In the genomic region with DNA sequence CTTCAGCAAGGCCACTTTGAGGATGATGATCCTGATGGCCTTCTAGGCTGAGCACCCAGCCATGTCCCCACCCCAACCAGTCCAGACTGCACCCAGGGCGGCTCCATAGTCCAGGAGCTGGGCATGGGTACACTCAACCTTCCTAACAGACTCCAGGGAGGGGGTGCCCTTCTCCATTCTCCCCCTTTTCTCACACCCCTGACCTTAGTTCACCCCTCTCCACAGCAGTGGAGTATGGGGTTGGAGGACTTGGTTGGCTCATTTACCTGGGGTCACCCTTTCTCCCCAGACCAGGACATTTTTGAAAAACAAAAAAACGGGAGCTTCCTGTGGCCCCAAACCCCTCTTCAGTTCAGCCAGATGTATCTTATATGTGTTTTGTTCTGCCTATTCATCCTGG, we compare ENCODE assay signal across 10 mouse cellular contexts. TPM values are rescaled to one million over a fixed set of nuclear protein-coding genes. Genes with fewer than 3 reads are reported as not detected.
DNase-seq lines count a peak whose midpoint lies in the region; ATAC-seq and TF ChIP-seq lines count a peak whose summit lies in the region.
"Had no signal": no experiment of that assay in that cellular context is flagged by ENCODE, and none has a peak within 500 bp of the region (broad histone marks: within the 10 kb centered on the region; RNA-seq: fewer than 3 reads in every experiment).

No protein-coding gene starts in this region.

- intact Hi-C loops in heart, postnatal 25 days (cut with DNase I), result no loop called here
- intact Hi-C loops in left cerebral cortex, postnatal 36 days (cut with DNase I), result loop anchor here (5.0 kb wide), 1 partner anchor 98 kb away; a partner anchor contains a TSS
- intact Hi-C loops in left cerebral cortex, postnatal 4 days (cut with DNase I), result no loop called here

- peak overlapping the region; percentile 83; the same call in 1 of the 2 replicates for H3K4me3 ChIP-seq in heart, embryonic 13.5 days
- H3K4me3 ChIP-seq in stomach, embryonic 14.5 days (ENCODE audit: low read depth, low read length), result 0 out of 2 replicates have a peak overlapping the region, but pooled peaks have one; percentile 72
- H3K4me3 ChIP-seq in stomach, postnatal 0 days (ENCODE audit: low read depth, low read length), result no peak overlapping the region
- peak overlapping the region; percentile 76 for H3K4me3 ChIP-seq in limb, embryonic 11.5 days (ENCODE audit: low read depth, low read length)
- no peak overlapping the region for H3K4me3 ChIP-seq in stomach, embryonic 15.5 days (replicated peaks)

- TF ChIP-seq EP300 in stomach, postnatal 0 days (optimal IDR thresholded peaks at IDR 0.05), result no peak

- H3K9ac ChIP-seq in heart, embryonic 13.5 days, result peak overlapping the region; percentile 93
- no peak overlapping the region; the same call in 1 of the 2 replicates for H3K9ac ChIP-seq in stomach, embryonic 14.5 days (replicated peaks; ENCODE audit: low read depth, low read length)
- no peak overlapping the region for H3K9ac ChIP-seq in stomach, postnatal 0 days (ENCODE audit: low read length)
- H3K9ac ChIP-seq in limb, embryonic 11.5 days (ENCODE audit: low read length), result 0 out of 2 replicates have a peak overlapping the region, but pooled peaks have one; percentile 12
- H3K9ac ChIP-seq in stomach, embryonic 15.5 days, result no peak overlapping the region

- WGBS in heart, embryonic 13.5 days, result 90% methylated on average over 2 of the region's 2 CpGs
- WGBS in stomach, embryonic 14.5 days, result 82% methylated on average over 2 of the region's 2 CpGs
- 95% methylated on average over 2 of the region's 2 CpGs for WGBS in stomach, postnatal 0 days
- 92% methylated on average over 2 of the region's 2 CpGs for WGBS in limb, embryonic 11.5 days
- 85% methylated on average over 2 of the region's 2 CpGs for WGBS in stomach, embryonic 15.5 days

- peaks cover 42% of the 10 kb centered on the region for H3K36me3 ChIP-seq in heart, embryonic 13.5 days
- peaks cover 23% of the 10 kb centered on the region; the same call in 1 of the 2 replicates for H3K36me3 ChIP-seq in stomach, embryonic 14.5 days (ENCODE audit: control insufficient read depth, insufficient read depth, low read length)
- H3K36me3 ChIP-seq in stomach, postnatal 0 days (ENCODE audit: control insufficient read depth, insufficient read depth, low read length), result peaks cover 5% of the 10 kb centered on the region; the same call in 1 of the 2 replicates
- H3K36me3 ChIP-seq in limb, embryonic 11.5 days (ENCODE audit: control insufficient read depth, insufficient read depth, low read length), result peaks cover 5% of the 10 kb centered on the region; the same call in 1 of the 2 replicates
- H3K36me3 ChIP-seq in stomach, embryonic 15.5 days, result peaks cover 20% of the 10 kb centered on the region

- no peak overlapping the region for H3K27ac ChIP-seq in heart, embryonic 13.5 days (replicated peaks)
- no peak overlapping the region for H3K27ac ChIP-seq in stomach, embryonic 14.5 days (ENCODE audit: low read length)
- H3K27ac ChIP-seq in stomach, postnatal 0 days (replicated peaks), result no peak overlapping the region
- H3K27ac ChIP-seq in limb, embryonic 11.5 days (replicated peaks; ENCODE audit: low read depth, low read length), result no peak overlapping the region
- no peak overlapping the region for H3K27ac ChIP-seq in stomach, embryonic 15.5 days

- H3K4me1 ChIP-seq in heart, embryonic 13.5 days, result peaks cover 40% of the 10 kb centered on the region
- peaks cover 18% of the 10 kb centered on the region for H3K4me1 ChIP-seq in stomach, embryonic 14.5 days (ENCODE audit: control insufficient read depth, insufficient read depth, low read length)
- H3K4me1 ChIP-seq in stomach, postnatal 0 days (replicated peaks; ENCODE audit: control insufficient read depth, insufficient read depth), result peaks cover 13% of the 10 kb centered on the region
- peaks cover 23% of the 10 kb centered on the region for H3K4me1 ChIP-seq in limb, embryonic 11.5 days (ENCODE audit: control insufficient read depth, insufficient read depth, low read length)
- H3K4me1 ChIP-seq in stomach, embryonic 15.5 days, result peaks cover 29% of the 10 kb centered on the region

- no peaks in the 10 kb centered on the region for H3K9me3 ChIP-seq in heart, embryonic 13.5 days
- no peaks in the 10 kb centered on the region for H3K9me3 ChIP-seq in stomach, embryonic 14.5 days (ENCODE audit: control insufficient read depth, low read depth, low read length)
- H3K9me3 ChIP-seq in stomach, postnatal 0 days (ENCODE audit: control insufficient read depth, low read length), result no peaks in the 10 kb centered on the region
- H3K9me3 ChIP-seq in limb, embryonic 11.5 days (ENCODE audit: control insufficient read depth, low read length), result no peaks in the 10 kb centered on the region
- H3K9me3 ChIP-seq in stomach, embryonic 15.5 days, result no peaks in the 10 kb centered on the region

- H3K4me2 ChIP-seq in heart, embryonic 13.5 days, result no peak overlapping the region; the same call in 1 of the 2 replicates
- no peak overlapping the region for H3K4me2 ChIP-seq in stomach, embryonic 14.5 days (replicated peaks; ENCODE audit: low read depth, low read length)
- no peak overlapping the region for H3K4me2 ChIP-seq in stomach, postnatal 0 days (replicated peaks; ENCODE audit: low read depth)
- H3K4me2 ChIP-seq in limb, embryonic 11.5 days (ENCODE audit: low read depth, severe bottlenecking), result no peak overlapping the region
- 0 out of 2 replicates have a peak overlapping the region, but pooled peaks have one; percentile 91 for H3K4me2 ChIP-seq in stomach, embryonic 15.5 days

- ATAC-seq in heart, embryonic 13.5 days (ENCODE audit: extremely low read depth, insufficient number of reproducible peaks, low FRiP score, low TSS enrichment), result no peak
- ATAC-seq in stomach, embryonic 14.5 days (ENCODE audit: insufficient number of reproducible peaks, insufficient read depth, low FRiP score, low read depth), result no peak
- no peak for ATAC-seq in stomach, postnatal 0 days (ENCODE audit: low FRiP score, low TSS enrichment)
- no peak for ATAC-seq in limb, embryonic 11.5 days (ENCODE audit: insufficient number of reproducible peaks, low FRiP score, low TSS enrichment, low read depth)
- no peak for ATAC-seq in stomach, embryonic 15.5 days (ENCODE audit: insufficient read depth, low FRiP score, low read depth)

- H3K27me3 ChIP-seq in heart, embryonic 13.5 days (replicated peaks), result peaks cover 16% of the 10 kb centered on the region
- H3K27me3 ChIP-seq in stomach, embryonic 14.5 days (ENCODE audit: control insufficient read depth, insufficient read depth, low read length), result no peaks in the 10 kb centered on the region
- no peaks in the 10 kb centered on the region for H3K27me3 ChIP-seq in stomach, postnatal 0 days (ENCODE audit: control insufficient read depth, insufficient read depth, low read length)
- H3K27me3 ChIP-seq in limb, embryonic 11.5 days (ENCODE audit: control insufficient read depth, insufficient read depth, low read length), result 0 out of 2 replicates have a peak, but pooled peaks cover 6% of the 10 kb centered on the region
- H3K27me3 ChIP-seq in stomach, embryonic 15.5 days (replicated peaks), result no peaks in the 10 kb centered on the region

- DNase-seq in heart, postnatal 25 days (ENCODE audit: low spot score), result no peak
- no peak for DNase-seq in stomach, postnatal 0 days (ENCODE audit: low spot score)
- DNase-seq in limb, embryonic 11.5 days (ENCODE audit: low spot score), result no peak
- no peak for DNase-seq in left cerebral cortex, postnatal 36 days (ENCODE audit: low spot score in 2 of 2)
- DNase-seq in left cerebral cortex, postnatal 4 days, result no peak
- DNase-seq: lung, postnatal 36 days; right cerebral cortex, postnatal 4 days had no signal

- TF ChIP-seq CTCF in stomach, postnatal 0 days (IDR thresholded peaks at IDR 0.05; ENCODE audit: low read depth), result no peak

RNA-seq across cellular contexts. Expression of a gene that starts 1.5 kb away (rescaled TPM):
- 0.50 and 0.53 TPM in 2 replicates for polyA plus RNA-seq in heart, embryonic 13.5 days (2015; fragmentation: Nextera tagmentation; extraction: Ambion mirVana)
- under 1 TPM in 1 of 2 experiments, not detected in 1; 0.26 TPM for total RNA-seq in heart, postnatal 25 days (2021)
- 0.71 and 0.87 TPM in 2 replicates for polyA plus RNA-seq in stomach, embryonic 14.5 days (2014; fragmentation: Nextera tagmentation; extraction: Ambion mirVana)
- polyA plus RNA-seq in stomach, postnatal 0 days (2015; fragmentation: Nextera tagmentation; extraction: Ambion mirVana), result 0.36 and 0.38 TPM in 2 replicates
- polyA plus RNA-seq in limb, embryonic 11.5 days (2014; fragmentation: Nextera tagmentation; extraction: Ambion mirVana), result 1.2 and 1.5 TPM in 2 replicates
- 0.53 and 0.68 TPM in 2 replicates for polyA plus RNA-seq in stomach, embryonic 15.5 days (2015; fragmentation: Nextera tagmentation; extraction: Ambion mirVana)
- under 1 TPM in 1 of 2 experiments, not detected in 1; 0.59 TPM for total RNA-seq in left cerebral cortex, postnatal 36 days (2021)
- total RNA-seq in left cerebral cortex, postnatal 4 days (2021), result 1 to 10 TPM in 1 of 2 experiments, under 1 TPM in 1; 0.46 to 1.1 TPM

RNA-seq across cellular contexts. Expression of a gene that starts 2.4 kb away (rescaled TPM):
- polyA plus RNA-seq in heart, embryonic 13.5 days (2015; fragmentation: Nextera tagmentation; extraction: Ambion mirVana), result 4.8 and 5.7 TPM in 2 replicates
- total RNA-seq in heart, postnatal 25 days (2021), result 10 to 100 TPM; 27.4 to 30.9 TPM
- 17.5 and 18.3 TPM in 2 replicates for polyA plus RNA-seq in stomach, embryonic 14.5 days (2014; fragmentation: Nextera tagmentation; extraction: Ambion mirVana)
- polyA plus RNA-seq in stomach, postnatal 0 days (2015; fragmentation: Nextera tagmentation; extraction: Ambion mirVana), result 4.2 and 4.5 TPM in 2 replicates
- polyA plus RNA-seq in limb, embryonic 11.5 days (2014; fragmentation: Nextera tagmentation; extraction: Ambion mirVana), result 18.9 and 19.0 TPM in 2 replicates
- polyA plus RNA-seq in stomach, embryonic 15.5 days (2015; fragmentation: Nextera tagmentation; extraction: Ambion mirVana), result 8.9 and 9.9 TPM in 2 replicates
- total RNA-seq in left cerebral cortex, postnatal 36 days (2021), result 10 to 100 TPM; 41.5 to 46.6 TPM
- 10 to 100 TPM; 82.8 to 83.9 TPM for total RNA-seq in left cerebral cortex, postnatal 4 days (2021)

RNA-seq across cellular contexts. Expression of a gene that starts 12.1 kb away (rescaled TPM):
- polyA plus RNA-seq in heart, embryonic 13.5 days (2015; fragmentation: Nextera tagmentation; extraction: Ambion mirVana), result not detected in 2 replicates
- total RNA-seq in heart, postnatal 25 days (2021), result 1 to 10 TPM; 2.8 to 3.1 TPM
- polyA plus RNA-seq in stomach, embryonic 14.5 days (2014; fragmentation: Nextera tagmentation; extraction: Ambion mirVana), result 1.1 and 1.3 TPM in 2 replicates
- 5.8 and 6.1 TPM in 2 replicates for polyA plus RNA-seq in stomach, postnatal 0 days (2015; fragmentation: Nextera tagmentation; extraction: Ambion mirVana)
- polyA plus RNA-seq in limb, embryonic 11.5 days (2014; fragmentation: Nextera tagmentation; extraction: Ambion mirVana), result 0.18 and 0.35 TPM in 2 replicates
- polyA plus RNA-seq in stomach, embryonic 15.5 days (2015; fragmentation: Nextera tagmentation; extraction: Ambion mirVana), result 0.67 and 1.0 TPM in 2 replicates
- total RNA-seq in left cerebral cortex, postnatal 36 days (2021), result 1 to 10 TPM; 1.3 to 3.1 TPM
- not detected for total RNA-seq in left cerebral cortex, postnatal 4 days (2021)

RNA-seq across cellular contexts. Expression of a gene that starts 21.4 kb away (rescaled TPM):
- 1.2 and 1.6 TPM in 2 replicates for polyA plus RNA-seq in heart, embryonic 13.5 days (2015; fragmentation: Nextera tagmentation; extraction: Ambion mirVana)
- total RNA-seq in heart, postnatal 25 days (2021), result under 1 TPM; 0.28 to 0.36 TPM
- 3.2 and 3.6 TPM in 2 replicates for polyA plus RNA-seq in stomach, embryonic 14.5 days (2014; fragmentation: Nextera tagmentation; extraction: Ambion mirVana)
- 0.96 and 1.3 TPM in 2 replicates for polyA plus RNA-seq in stomach, postnatal 0 days (2015; fragmentation: Nextera tagmentation; extraction: Ambion mirVana)
- 1.1 and 2.1 TPM in 2 replicates for polyA plus RNA-seq in limb, embryonic 11.5 days (2014; fragmentation: Nextera tagmentation; extraction: Ambion mirVana)
- 6.6 and 6.7 TPM in 2 replicates for polyA plus RNA-seq in stomach, embryonic 15.5 days (2015; fragmentation: Nextera tagmentation; extraction: Ambion mirVana)
- total RNA-seq in left cerebral cortex, postnatal 36 days (2021), result 1 to 10 TPM; 1.7 to 2.7 TPM
- 10 to 100 TPM; 13.2 to 15.5 TPM for total RNA-seq in left cerebral cortex, postnatal 4 days (2021)

RNA-seq across cellular contexts. Expression of a gene that starts 27.0 kb away (rescaled TPM):
- 197 and 206 TPM in 2 replicates for polyA plus RNA-seq in heart, embryonic 13.5 days (2015; fragmentation: Nextera tagmentation; extraction: Ambion mirVana)
- total RNA-seq in heart, postnatal 25 days (2021), result 100 to 1,000 TPM; 353 to 360 TPM
- 101 and 112 TPM in 2 replicates for polyA plus RNA-seq in stomach, embryonic 14.5 days (2014; fragmentation: Nextera tagmentation; extraction: Ambion mirVana)
- polyA plus RNA-seq in stomach, postnatal 0 days (2015; fragmentation: Nextera tagmentation; extraction: Ambion mirVana), result 62.4 and 63.1 TPM in 2 replicates
- 145 and 156 TPM in 2 replicates for polyA plus RNA-seq in limb, embryonic 11.5 days (2014; fragmentation: Nextera tagmentation; extraction: Ambion mirVana)
- polyA plus RNA-seq in stomach, embryonic 15.5 days (2015; fragmentation: Nextera tagmentation; extraction: Ambion mirVana), result 113 and 125 TPM in 2 replicates
- 100 to 1,000 TPM; 243 to 267 TPM for total RNA-seq in left cerebral cortex, postnatal 36 days (2021)
- 100 to 1,000 TPM; 199 to 209 TPM for total RNA-seq in left cerebral cortex, postnatal 4 days (2021)

Comparison
In these comparisons a context has a peak if more than half of its experiments do, and no peak if none do; other contexts are left out.
1. H3K4me3 ChIP-seq: peak in heart, embryonic 13.5 days (single experiment), stomach, embryonic 14.5 days (single experiment) and limb, embryonic 11.5 days (single experiment); none in stomach, postnatal 0 days (single experiment) and stomach, embryonic 15.5 days (single experiment).
2. H3K9ac ChIP-seq: peak in heart, embryonic 13.5 days (single experiment) and limb, embryonic 11.5 days (single experiment); none in stomach, embryonic 14.5 days (single experiment), stomach, postnatal 0 days (single experiment) and stomach, embryonic 15.5 days (single experiment).